Comparison of ENCODE assay signal across 10 mouse cellular contexts in genomic region chr3:81102158-81102876, GRCm38 (mm10).
DNase-seq lines count a peak whose midpoint lies in the region; ATAC-seq and TF ChIP-seq lines count a peak whose summit lies in the region.
"Had no signal": no experiment of that assay in that cellular context is flagged by ENCODE, and none has a peak within 500 bp of the region (broad histone marks: within the 10 kb centered on the region; RNA-seq: fewer than 3 reads in every experiment).

No protein-coding gene starts in this region.

- peak; percentile 87 for ATAC-seq in forebrain, embryonic 11.5 days (replicated peaks; ENCODE audit: low FRiP score)
- peak; percentile 83 for ATAC-seq in intestine, embryonic 15.5 days
- peak; percentile 37; the same call in 1 of the 2 replicates for ATAC-seq in liver, embryonic 16.5 days (ENCODE audit: low read depth)

- H3K9me3 ChIP-seq in forebrain, embryonic 11.5 days (ENCODE audit: control insufficient read depth, low read length), result no peaks in the 10 kb centered on the region
- H3K9me3 ChIP-seq in forebrain, embryonic 10.5 days, result no peaks in the 10 kb centered on the region
- H3K9me3 ChIP-seq in intestine, embryonic 15.5 days, result no peaks in the 10 kb centered on the region
- H3K9me3 ChIP-seq in liver, embryonic 16.5 days (replicated peaks; ENCODE audit: control insufficient read depth, low read length), result no peaks in the 10 kb centered on the region
- H3K9me3 ChIP-seq: G1E; heart, embryonic 15.5 days had no signal

- TF ChIP-seq POLR2A in cerebellum, adult 2 months (IDR thresholded peaks at IDR 0.05; ENCODE audit: borderline replicate concordance, insufficient read depth, low read length), result no peak

- no peak for TF ChIP-seq CTCF in cerebellum, adult 2 months (IDR thresholded peaks at IDR 0.05; ENCODE audit: borderline replicate concordance, insufficient read depth, low read depth, low read length)

- 37% methylated on average over 3 of the region's 3 CpGs for WGBS in forebrain, embryonic 11.5 days
- WGBS in forebrain, embryonic 10.5 days, result 55% methylated on average over 3 of the region's 3 CpGs
- WGBS in intestine, embryonic 15.5 days, result 25% methylated on average over 3 of the region's 3 CpGs
- WGBS in liver, embryonic 16.5 days (ENCODE audit: insufficient replicate concordance), result 9% methylated on average over 3 of the region's 3 CpGs
- 32% methylated on average over 3 of the region's 3 CpGs for WGBS in cerebellum, adult 2 months

- H3K4me2 ChIP-seq in forebrain, embryonic 11.5 days (ENCODE audit: low read depth, low read length, severe bottlenecking), result no peak overlapping the region
- no peak overlapping the region for H3K4me2 ChIP-seq in intestine, embryonic 15.5 days (replicated peaks)
- H3K4me2 ChIP-seq in liver, embryonic 16.5 days (ENCODE audit: low read depth, low read length), result no peak overlapping the region
- H3K4me2 ChIP-seq: heart, embryonic 15.5 days had no signal

- H3K4me3 ChIP-seq in forebrain, embryonic 11.5 days (ENCODE audit: low read depth, low read length), result no peak overlapping the region
- no peak overlapping the region for H3K4me3 ChIP-seq in forebrain, embryonic 10.5 days
- H3K4me3 ChIP-seq in intestine, embryonic 15.5 days (replicated peaks), result no peak overlapping the region
- no peak overlapping the region for H3K4me3 ChIP-seq in liver, embryonic 16.5 days (ENCODE audit: low read depth, low read length)
- no peak overlapping the region for H3K4me3 ChIP-seq in cerebellum, adult 2 months (replicated peaks; ENCODE audit: insufficient read depth, low read depth, low read length)
- H3K4me3 ChIP-seq: heart, embryonic 15.5 days had no signal

- DNase-seq in forebrain, embryonic 11.5 days (ENCODE audit: low spot score), result no peak
- no peak for DNase-seq in forebrain, embryonic 10.5 days (ENCODE audit: extremely low spot score, low spot score)
- peak; percentile 46 for DNase-seq in NIH3T3 (ENCODE audit: low read depth)
- DNase-seq in skeletal muscle tissue, adult 2 months (ENCODE audit: low read depth, low spot score), result peak; percentile 28
- DNase-seq in cerebellum, adult 2 months, result no peak
- no peak for DNase-seq in T-cell, adult 2 months (ENCODE audit: low spot score)

- no peaks in the 10 kb centered on the region for H3K36me3 ChIP-seq in forebrain, embryonic 11.5 days (ENCODE audit: control insufficient read depth, insufficient read depth, low read length)
- no peaks in the 10 kb centered on the region for H3K36me3 ChIP-seq in forebrain, embryonic 10.5 days (replicated peaks)
- no peaks in the 10 kb centered on the region for H3K36me3 ChIP-seq in intestine, embryonic 15.5 days
- no peaks in the 10 kb centered on the region for H3K36me3 ChIP-seq in liver, embryonic 16.5 days (ENCODE audit: control insufficient read depth, insufficient read depth)
- H3K36me3 ChIP-seq: G1E; heart, embryonic 15.5 days had no signal

- no peak overlapping the region for H3K9ac ChIP-seq in forebrain, embryonic 11.5 days (ENCODE audit: low read length)
- H3K9ac ChIP-seq in intestine, embryonic 15.5 days, result no peak overlapping the region
- H3K9ac ChIP-seq in liver, embryonic 16.5 days (ENCODE audit: low read depth, low read length), result no peak overlapping the region
- H3K9ac ChIP-seq: heart, embryonic 15.5 days had no signal

- no peaks in the 10 kb centered on the region for H3K27me3 ChIP-seq in forebrain, embryonic 11.5 days (ENCODE audit: control insufficient read depth, insufficient read depth, low read length)
- H3K27me3 ChIP-seq in forebrain, embryonic 10.5 days (ENCODE audit: poor library complexity, severe bottlenecking), result no peaks in the 10 kb centered on the region
- no peaks in the 10 kb centered on the region for H3K27me3 ChIP-seq in intestine, embryonic 15.5 days (replicated peaks)
- no peaks in the 10 kb centered on the region for H3K27me3 ChIP-seq in liver, embryonic 16.5 days (ENCODE audit: control insufficient read depth, insufficient read depth, low read depth, low read length)
- H3K27me3 ChIP-seq in cerebellum, adult 2 months (ENCODE audit: control insufficient read depth, insufficient read depth, low read length), result no peaks in the 10 kb centered on the region
- H3K27me3 ChIP-seq: heart, embryonic 15.5 days had no signal

- peaks cover 5% of the 10 kb centered on the region; the same call in 1 of the 2 replicates for H3K4me1 ChIP-seq in forebrain, embryonic 11.5 days (replicated peaks; ENCODE audit: control insufficient read depth, insufficient read depth, low read length)
- H3K4me1 ChIP-seq in forebrain, embryonic 10.5 days, result peaks cover 15% of the 10 kb centered on the region
- peaks cover 5% of the 10 kb centered on the region for H3K4me1 ChIP-seq in intestine, embryonic 15.5 days (replicated peaks)
- no peaks in the 10 kb centered on the region for H3K4me1 ChIP-seq in liver, embryonic 16.5 days (ENCODE audit: control insufficient read depth, low read depth, low read length)
- H3K4me1 ChIP-seq in cerebellum, adult 2 months (ENCODE audit: control insufficient read depth, insufficient read depth, low read length), result no peaks in the 10 kb centered on the region

- no peak overlapping the region for H3K27ac ChIP-seq in forebrain, embryonic 11.5 days (ENCODE audit: low read depth, low read length)
- no peak overlapping the region for H3K27ac ChIP-seq in forebrain, embryonic 10.5 days
- no peak overlapping the region for H3K27ac ChIP-seq in intestine, embryonic 15.5 days
- no peak overlapping the region for H3K27ac ChIP-seq in liver, embryonic 16.5 days (ENCODE audit: low read length)
- H3K27ac ChIP-seq in cerebellum, adult 2 months (ENCODE audit: insufficient read depth, low read length), result no peak overlapping the region
- H3K27ac ChIP-seq: heart, embryonic 15.5 days had no signal

Comparison
In these comparisons a context has a peak if more than half of its experiments do, and no peak if none do; other contexts are left out.
1. ATAC-seq: peak in every context shown above with its lines; median percentile 87 in forebrain, embryonic 11.5 days; 83 in intestine, embryonic 15.5 days; 37 in liver, embryonic 16.5 days.
2. DNase-seq: peak in NIH3T3 (single experiment) and skeletal muscle tissue, adult 2 months (single experiment); none in forebrain, embryonic 11.5 days (single experiment), forebrain, embryonic 10.5 days (single experiment), cerebellum, adult 2 months (0 of 2) and T-cell, adult 2 months (single experiment).